Mouse (Mus musculus): ENCODE measurements around the gene Srrm4.

- no peak for TF ChIP-seq GATA1 (IDR thresholded peaks at IDR 0.05; ENCODE audit: low read length)
- TF ChIP-seq TAL1 (IDR thresholded peaks at IDR 0.05; ENCODE audit: low read length): no peak
Measured at GRCm38 (mm10) chr5:116400042-116400730, 191.4 kb downstream of the Srrm4 start.
